Mouse (Mus musculus): ENCODE data around the gene Trpc4ap.
"Not testable (repeated sequence)": the region's sequence is repeated elsewhere in the genome, so short reads cannot be mapped to it uniquely, and the experiment has no call there.

Gene Trpc4ap

GRCm38 (mm10) chr2:155605236-155605589, 87.0 kb downstream of the Trpc4ap start:
- not testable (repeated sequence) for DNase-seq

DNA sequence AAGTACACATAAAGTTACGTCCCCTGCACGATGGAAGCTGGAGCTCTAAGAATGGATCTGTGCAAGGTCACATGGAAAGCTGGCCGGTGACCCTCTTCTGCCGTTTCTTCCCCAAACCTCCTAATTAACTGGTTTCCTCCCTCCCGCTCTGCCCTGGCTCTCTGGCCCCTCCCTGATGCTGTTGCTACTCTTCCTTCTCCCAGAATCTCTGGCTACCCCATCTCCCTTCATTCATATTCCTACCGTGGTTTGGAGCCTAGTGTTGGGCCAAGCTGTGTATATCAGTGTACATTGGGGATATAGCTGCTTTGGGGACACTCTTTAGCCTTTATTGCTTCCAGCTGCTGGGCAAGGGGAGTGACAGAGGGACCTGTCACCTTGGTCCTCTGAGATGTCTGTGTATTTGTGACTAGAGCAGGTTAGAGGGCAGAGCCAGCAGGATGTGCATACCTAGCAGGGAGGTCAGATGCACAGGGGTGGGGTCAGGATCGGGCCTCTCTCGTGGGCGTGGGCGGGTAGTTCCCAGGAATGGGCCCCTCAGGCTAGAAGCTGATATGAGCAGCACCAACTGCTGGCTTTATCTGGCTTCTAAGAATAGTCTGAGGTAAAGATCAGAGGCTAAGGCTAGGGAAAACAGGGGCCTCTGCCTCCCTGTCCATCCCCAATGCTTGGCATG, 87.5 kb downstream of the Trpc4ap start:
- DNase-seq = no peak

GRCm38 (mm10) chr2:155603707-155604106, 88.5 kb downstream of the Trpc4ap start:
- peak; percentile 48 for DNase-seq

- DNase-seq = no peak
These were observed 96.7 kb downstream of the Trpc4ap start for GRCm38 (mm10) chr2:155595516-155595915.

- no peak for DNase-seq
These were observed 99.3 kb downstream of the Trpc4ap start for GRCm38 (mm10) chr2:155592854-155593283.

DNA sequence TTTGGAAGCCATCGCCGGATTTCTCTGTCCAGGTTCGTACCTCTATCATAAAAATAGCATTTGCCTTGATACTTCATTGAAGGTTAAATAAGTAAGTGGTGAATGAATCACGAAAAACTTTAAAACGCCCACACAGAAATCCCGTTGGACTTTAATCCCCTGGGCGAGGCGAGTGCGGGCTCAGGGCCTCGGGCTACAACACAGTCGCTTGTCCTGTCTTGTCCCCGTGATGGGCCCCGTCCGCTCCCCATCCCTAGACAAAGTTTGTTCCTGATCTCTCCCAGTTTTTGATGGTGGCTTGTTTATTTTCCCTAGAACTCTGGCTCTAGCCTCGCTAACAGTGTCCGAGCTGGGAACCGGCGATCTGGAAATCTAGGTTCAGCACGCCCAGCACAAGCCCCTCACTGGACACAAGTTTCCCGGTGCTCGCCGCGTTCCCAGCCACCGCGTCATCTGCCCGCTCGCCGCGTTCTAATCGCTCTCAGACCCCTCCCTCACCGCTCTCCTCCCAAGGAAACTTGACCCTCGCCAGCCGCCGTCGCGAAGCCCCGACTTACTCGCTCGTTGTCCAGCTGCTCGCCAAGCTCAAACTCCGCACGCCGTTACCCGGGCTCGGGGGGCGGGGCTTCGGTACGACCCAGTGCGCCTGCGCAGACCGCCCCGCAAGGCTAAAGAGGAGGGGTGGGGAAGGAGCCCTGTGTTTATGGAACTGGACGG, 99.9 kb downstream of the Trpc4ap start, which contains the start of gene Gss:
Gene Gss (minus strand): TSS at position 674 of the 717 bp plus-strand sequence.
- peak; percentile 99 for DNase-seq

GRCm38 (mm10) chr2:155591676-155592075, 100.5 kb downstream of the Trpc4ap start:
- DNase-seq = peak; percentile 56

DNA sequence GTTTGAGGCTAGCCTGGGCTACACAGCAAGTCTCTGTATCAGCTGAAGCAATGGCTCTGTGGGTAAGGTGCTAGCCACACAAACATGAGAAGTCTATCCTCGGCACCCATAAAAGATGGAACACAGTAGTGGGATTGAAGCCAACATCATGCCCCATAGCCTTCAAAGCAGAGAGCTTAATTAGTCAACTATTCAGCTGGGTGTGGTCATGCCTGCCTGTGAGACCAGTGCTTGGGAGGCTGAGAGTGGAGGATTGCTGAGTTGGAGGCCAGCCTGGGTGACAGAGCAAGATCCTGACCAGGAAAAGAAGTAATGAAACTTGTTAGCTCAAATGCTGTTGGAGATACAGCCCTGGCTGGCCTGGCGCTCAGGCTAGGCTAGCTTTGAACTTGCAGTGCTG, 101.3 kb downstream of the Trpc4ap start:
- DNase-seq = peak; percentile 27

- peak; percentile 46 for DNase-seq
These were observed 102.7 kb downstream of the Trpc4ap start for GRCm38 (mm10) chr2:155589521-155589920.

GRCm38 (mm10) chr2:155588136-155588535, 104.0 kb downstream of the Trpc4ap start:
- DNase-seq = no peak

- peak; percentile 47 for DNase-seq
These were observed 106.7 kb downstream of the Trpc4ap start for GRCm38 (mm10) chr2:155585486-155585885.

DNA sequence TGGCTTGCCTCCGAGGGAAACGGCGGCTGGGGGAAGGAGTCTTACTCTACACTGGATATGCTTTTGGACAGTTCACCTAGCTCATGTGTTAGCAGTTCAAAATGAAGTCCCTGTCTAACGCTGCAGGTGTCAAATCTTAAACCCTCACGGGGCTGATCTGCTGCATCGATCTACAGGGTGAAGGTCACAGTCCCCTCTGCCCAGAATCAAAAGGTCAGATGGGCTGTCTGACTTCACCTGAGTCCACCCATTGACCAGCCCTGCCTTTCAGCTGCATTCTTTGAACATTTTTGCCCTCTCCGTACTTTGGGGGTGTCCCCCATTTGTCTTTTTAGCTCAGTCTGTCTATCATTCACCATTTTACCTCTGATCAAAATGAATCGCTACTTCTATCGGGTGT, 107.1 kb downstream of the Trpc4ap start:
- DNase-seq = no peak
